Mouse (Mus musculus) heart, embryonic 14.5 days (tissue): ENCODE results near the gene Olfr149. TPM values are rescaled to one million over a fixed set of nuclear protein-coding genes. Genes with fewer than 3 reads are reported as not detected.

Experiments used
- ATAC-seq: fragments of 200-750 bp; cut with Nextera tagmentation; 2 replicates; pipeline ENCODE4 v1.8.0; 2017; ENCODE audit warnings: low read depth, moderate TSS enrichment; ENCODE audit not compliant: insufficient number of reproducible peaks, insufficient read depth, low FRiP score
- H3K27ac ChIP-seq, 2 experiments: fragments of 200-500 bp in 1 of 2; fragments of 300-500 bp in 1 of 2; sonication (generic) in 1 of 2; replicated peaks in 1 of 2; 2 replicates each; pipeline ENCODE4 v1.5.1; 2012 to 2014; ENCODE audit warnings: low read depth in 2 of 2, low read length in 2 of 2, control low read depth in 1 of 2, mild to moderate bottlenecking in 1 of 2, mixed read lengths in 1 of 2; ENCODE audit not compliant: control insufficient read depth in 1 of 2, insufficient read depth in 1 of 2
- H3K27me3 ChIP-seq: fragments of 300-500 bp; sonication (generic); 2 replicates; pipeline ENCODE4 v1.6.1; 2014; ENCODE audit warnings: mild to moderate bottlenecking, low read length, control low read depth; ENCODE audit not compliant: control insufficient read depth, insufficient read depth
- H3K36me3 ChIP-seq: fragments of 300-500 bp; sonication (generic); 2 replicates; pipeline ENCODE4 v1.6.1; 2014; ENCODE audit warnings: mild to moderate bottlenecking, control low read depth, low read length, mixed read lengths; ENCODE audit not compliant: control insufficient read depth, insufficient read depth
- H3K4me1 ChIP-seq, 2 experiments: fragments of 200-500 bp in 1 of 2; fragments of 300-500 bp in 1 of 2; sonication (generic) in 1 of 2; 2 replicates each; pipeline ENCODE4 v1.6.1; 2012 to 2014; ENCODE audit warnings: low read length in 2 of 2, control low read depth in 1 of 2, mixed read lengths in 1 of 2; ENCODE audit not compliant: control insufficient read depth in 2 of 2, insufficient read depth in 2 of 2
- H3K4me2 ChIP-seq: fragments of 300-500 bp; sonication (generic); 2 replicates; pipeline ENCODE4 v1.6.1; 2014; ENCODE audit warnings: mild to moderate bottlenecking, low read length
- H3K4me3 ChIP-seq, 2 experiments: fragments of 200-500 bp in 1 of 2; fragments of 300-500 bp in 1 of 2; sonication (generic) in 1 of 2; 2 replicates each; pipeline ENCODE4 v1.5.1; 2012 to 2014; ENCODE audit warnings: low read length in 2 of 2, mild to moderate bottlenecking in 2 of 2, control low read depth in 1 of 2, low read depth in 1 of 2, moderate library complexity in 1 of 2; ENCODE audit not compliant: control insufficient read depth in 1 of 2, insufficient read depth in 1 of 2
- H3K9ac ChIP-seq: fragments of 300-500 bp; sonication (generic); 2 replicates; pipeline ENCODE4 v1.6.1; 2014; ENCODE audit warnings: mild to moderate bottlenecking, low read length
- H3K9me3 ChIP-seq: fragments of 300-500 bp; sonication (generic); 2 replicates; pipeline ENCODE4 v1.6.1; 2016; ENCODE audit warnings: low read length, control low read depth; ENCODE audit not compliant: control insufficient read depth
- WGBS: fragments of 180-500 bp; shearing (Covaris S2); extraction: QIAGEN DNeasy Blood & Tissue Kit; methylation state at CpG from one replicate; pipeline ENCODE4 v1.1.7; 2014; 5-methylcytosine and 5-hydroxymethylcytosine counted together
- polyA plus RNA-seq: library from polyadenylated mRNA; unstranded; fragments of >200 nt; fragmentation: Nextera tagmentation; extraction: Ambion mirVana; gene quantifications from 2 replicates; pipeline ENCODE4 v1.2.1, GENCODE M21; 2014

Gene Olfr149
- polyA plus RNA-seq, 1 experiment from 2014 or later: not detected

- 52% methylated on average over 2 of the region's 2 CpGs for WGBS
These were observed 27.6 kb downstream of the Olfr149 start for GRCm38 (mm10) chr9:39679280-39679679.

GRCm38 (mm10) chr9:39678557-39678956 is 28.4 kb downstream of the Olfr149 start:
- no peak for ATAC-seq
- H3K4me2 ChIP-seq: no peak overlapping the region
- no peaks in the 10 kb centered on the region for H3K36me3 ChIP-seq
- no peak overlapping the region for H3K4me3 ChIP-seq
- no peaks in the 10 kb centered on the region for H3K27me3 ChIP-seq
- H3K4me1 ChIP-seq: no peaks in the 10 kb centered on the region
- no peaks in the 10 kb centered on the region for H3K9me3 ChIP-seq
- WGBS: 83% methylated on average over 2 of the region's 2 CpGs
- H3K27ac ChIP-seq: no peak overlapping the region
- H3K9ac ChIP-seq: no peak overlapping the region

More at GRCm38 (mm10) chr9:39679280-39679679, 27.6 kb downstream of the Olfr149 start:
- H3K4me2 ChIP-seq: no peak overlapping the region
- ATAC-seq: no peak
- H3K9ac ChIP-seq: no peak overlapping the region
- H3K27me3 ChIP-seq: no peaks in the 10 kb centered on the region
- H3K36me3 ChIP-seq: no peaks in the 10 kb centered on the region
- H3K4me1 ChIP-seq: no peaks in the 10 kb centered on the region
- no peak overlapping the region for H3K4me3 ChIP-seq
- no peaks in the 10 kb centered on the region for H3K9me3 ChIP-seq
- no peak overlapping the region for H3K27ac ChIP-seq

DNA sequence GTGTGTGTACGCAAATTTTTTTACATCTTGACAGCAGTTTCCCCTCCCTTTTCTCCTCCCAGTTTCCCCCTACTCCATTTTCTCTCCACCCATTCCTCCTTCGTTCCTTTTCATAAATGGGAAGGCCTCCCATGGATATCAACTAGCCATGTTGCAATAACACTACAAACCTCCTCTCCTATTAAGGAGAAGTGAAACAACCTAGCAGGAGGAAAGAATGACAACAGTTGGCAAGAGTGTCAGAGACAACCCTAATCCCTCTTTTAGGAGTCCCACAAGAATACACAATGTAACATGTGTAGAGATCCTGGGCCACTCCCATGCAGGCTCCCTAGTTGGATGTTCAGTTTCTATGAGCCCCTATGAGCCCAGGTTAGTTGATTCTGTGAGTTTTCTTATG is 32.1 kb downstream of the Olfr149 start:
- no peak overlapping the region for H3K4me3 ChIP-seq
- no peak overlapping the region for H3K4me2 ChIP-seq
- H3K27me3 ChIP-seq: no peaks in the 10 kb centered on the region
- no peaks in the 10 kb centered on the region for H3K36me3 ChIP-seq
- H3K9me3 ChIP-seq: no peaks in the 10 kb centered on the region
- no peak overlapping the region for H3K27ac ChIP-seq
- no peaks in the 10 kb centered on the region for H3K4me1 ChIP-seq
- no peak for ATAC-seq
- 77% methylated on average over 2 of the region's 2 CpGs for WGBS
- H3K9ac ChIP-seq: no peak overlapping the region

- 73% methylated on average over 2 of the region's 2 CpGs for WGBS
- no peak overlapping the region for H3K27ac ChIP-seq
- no peaks in the 10 kb centered on the region for H3K4me1 ChIP-seq
- H3K4me2 ChIP-seq: no peak overlapping the region
- H3K9me3 ChIP-seq: peaks cover under 1% of the 10 kb centered on the region; the same call in 1 of the 2 replicates
- H3K9ac ChIP-seq: no peak overlapping the region
- no peaks in the 10 kb centered on the region for H3K27me3 ChIP-seq
- no peak for ATAC-seq
- no peak overlapping the region for H3K4me3 ChIP-seq
- no peaks in the 10 kb centered on the region for H3K36me3 ChIP-seq
These were observed 37.2 kb downstream of the Olfr149 start for GRCm38 (mm10) chr9:39669723-39670122.

DNA sequence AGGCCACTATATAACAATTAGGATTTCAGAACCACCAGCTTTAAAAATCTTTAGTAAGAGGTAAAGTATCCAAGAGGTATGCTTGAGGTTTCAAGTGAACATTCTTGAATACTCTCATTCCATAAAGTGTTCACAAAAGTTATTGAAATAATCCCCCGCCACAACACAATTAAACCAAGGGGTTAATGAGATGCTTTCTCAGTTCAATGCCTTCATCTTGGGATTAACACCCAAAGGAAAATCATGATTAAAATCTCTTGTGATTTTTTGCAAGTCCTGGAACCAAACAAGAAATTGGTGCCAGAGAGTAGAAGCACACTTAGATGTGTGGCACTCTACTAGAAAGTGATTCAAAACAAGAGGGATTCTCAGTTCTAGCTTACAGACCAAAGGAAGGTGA is 40.0 kb downstream of the Olfr149 start, which contains the start of gene Olfr963:
Gene Olfr963 (plus strand): TSS at position 301 of the 400 bp plus-strand sequence.
- no peak for ATAC-seq
- Histone ChIP-seq H3K4me1 (no peaks in the 10 kb centered on the region), H3K4me3 (no peak within 1 kb of the TSS), H3K9me3 (peaks cover 6% of the 10 kb centered on the region; the same call in 1 of the 2 replicates), H3K9ac (no peak within 1 kb of the TSS), H3K4me2 (no peak within 1 kb of the TSS), H3K36me3 (no peaks in the 10 kb centered on the region), H3K27ac (no peak within 1 kb of the TSS), H3K27me3 (no peaks in the 10 kb centered on the region)
- 86% methylated on average over 1 of the region's 1 CpGs for WGBS

DNA sequence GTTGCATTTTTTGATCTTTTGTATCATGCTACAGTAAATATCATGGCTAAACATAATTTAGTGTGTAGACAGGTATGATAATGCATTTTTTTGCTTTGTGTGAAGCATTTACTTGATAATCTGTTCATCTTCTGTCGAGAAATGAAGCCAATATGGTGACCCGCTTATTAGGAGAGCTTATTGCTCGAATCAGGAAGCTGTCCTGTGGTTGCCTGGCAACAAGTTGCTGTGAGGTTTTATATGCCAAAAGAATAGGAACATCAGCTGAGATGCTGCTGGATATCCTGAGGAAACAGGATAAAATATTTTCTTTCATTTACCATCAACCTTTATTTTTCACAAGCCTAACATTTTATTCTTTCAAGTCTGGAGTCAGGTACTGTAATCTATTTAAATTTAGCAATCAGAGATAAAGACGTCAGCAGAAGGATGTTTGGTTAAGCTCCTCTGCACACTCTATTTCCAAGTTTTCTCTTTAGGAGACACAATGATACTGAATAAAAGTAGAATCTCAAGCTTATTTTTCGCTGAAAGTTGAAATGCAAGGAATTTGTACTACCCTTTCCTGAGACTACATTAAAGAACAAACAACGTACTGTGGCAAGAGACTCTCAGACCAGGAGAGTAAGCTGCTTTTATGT is 52.0 kb downstream of the Olfr149 start:
- ATAC-seq: no peak
- H3K27ac ChIP-seq: no peak overlapping the region
- no peaks in the 10 kb centered on the region for H3K4me1 ChIP-seq
- H3K36me3 ChIP-seq: no peaks in the 10 kb centered on the region
- WGBS: 63% methylated on average over 6 of the region's 6 CpGs
- no peak overlapping the region for H3K9ac ChIP-seq
- no peak overlapping the region for H3K4me3 ChIP-seq
- H3K9me3 ChIP-seq: no peaks in the 10 kb centered on the region
- no peaks in the 10 kb centered on the region for H3K27me3 ChIP-seq
- no peak overlapping the region for H3K4me2 ChIP-seq

Other genes starting within 250 kb of the Olfr149 start
- not detected in 2 replicates for gene Olfr955, start 235.2 kb downstream of the Olfr149 start, polyA plus RNA-seq
- gene Olfr44, start 213.1 kb downstream of the Olfr149 start, polyA plus RNA-seq: not detected in 2 replicates
- not detected in 2 replicates for gene Olfr957, start 191.3 kb downstream of the Olfr149 start, polyA plus RNA-seq
- not detected in 2 replicates for gene Olfr958, start 153.1 kb downstream of the Olfr149 start, polyA plus RNA-seq
- gene Olfr959, start 131.5 kb downstream of the Olfr149 start, polyA plus RNA-seq: not detected in 2 replicates
- 9.2 and 9.6 TPM in 2 replicates for gene AW551984, start 102.7 kb downstream of the Olfr149 start, polyA plus RNA-seq
- gene Olfr148, start 96.5 kb downstream of the Olfr149 start, polyA plus RNA-seq: not detected in 2 replicates
- not detected in 2 replicates for gene Olfr960, start 85.7 kb downstream of the Olfr149 start, polyA plus RNA-seq
- not detected in 2 replicates for gene Olfr961, start 62.0 kb downstream of the Olfr149 start, polyA plus RNA-seq
- not detected in 2 replicates for gene Olfr963, start 39.9 kb downstream of the Olfr149 start, polyA plus RNA-seq
- gene Olfr965, start 4.2 kb upstream of the Olfr149 start, polyA plus RNA-seq: not detected in 2 replicates
- gene Olfr150, start 23.9 kb upstream of the Olfr149 start, polyA plus RNA-seq: not detected in 2 replicates
- not detected in 2 replicates for gene Olfr967, start 39.1 kb upstream of the Olfr149 start, polyA plus RNA-seq
- gene Olfr968, start 76.1 kb upstream of the Olfr149 start, polyA plus RNA-seq: not detected in 2 replicates
- not detected in 2 replicates for gene Olfr969, start 83.8 kb upstream of the Olfr149 start, polyA plus RNA-seq
- gene Olfr970, start 101.7 kb upstream of the Olfr149 start, polyA plus RNA-seq: not detected in 2 replicates
- not detected in 2 replicates for gene Olfr971, start 129.8 kb upstream of the Olfr149 start, polyA plus RNA-seq
- gene Olfr972, start 159.3 kb upstream of the Olfr149 start, polyA plus RNA-seq: not detected in 2 replicates
- not detected in 2 replicates for gene Olfr229, start 200.2 kb upstream of the Olfr149 start, polyA plus RNA-seq
- not detected in 2 replicates for gene Olfr974, start 230.4 kb upstream of the Olfr149 start, polyA plus RNA-seq
- gene Olfr975, start 244.9 kb upstream of the Olfr149 start, polyA plus RNA-seq: not detected in 2 replicates